Mouse (Mus musculus) c-Kit-positive CD71-positive TER-119-negative erythroid progenitor cells, embryonic 14.5 days (primary cell): ENCODE data around the gene Aox2.
"Not testable (repeated sequence)": the region's sequence is repeated elsewhere in the genome, so short reads cannot be mapped to it uniquely, and the experiment has no call there.

Source experiments
- DNase-seq: peaks from one replicate; pipeline ENCODE4 v3.0.0-alpha.2; 2013; ENCODE audit warnings: low read depth

Aox2 gene

GRCm38 (mm10) chr1:58348712-58349111 is 70.6 kb downstream of the Aox2 start:
- DNase-seq = no peak

- no peak for DNase-seq
Measured at GRCm38 (mm10) chr1:58353238-58353893, 75.2 kb downstream of the Aox2 start.

- DNase-seq = no peak
Measured at GRCm38 (mm10) chr1:58358958-58359901, 81.1 kb downstream of the Aox2 start.

GRCm38 (mm10) chr1:58362296-58362695 is 84.2 kb downstream of the Aox2 start:
- no peak for DNase-seq

GRCm38 (mm10) chr1:58364551-58364950 is 86.4 kb downstream of the Aox2 start:
- no peak for DNase-seq

GRCm38 (mm10) chr1:58365829-58366228 is 87.7 kb downstream of the Aox2 start:
- no peak for DNase-seq

GRCm38 (mm10) chr1:58366737-58367471 is 88.8 kb downstream of the Aox2 start:
- DNase-seq = no peak

GRCm38 (mm10) chr1:58369716-58370115 is 91.6 kb downstream of the Aox2 start:
- DNase-seq = no peak

GRCm38 (mm10) chr1:58374266-58374665 is 96.1 kb downstream of the Aox2 start:
- DNase-seq = not testable (repeated sequence)

GRCm38 (mm10) chr1:58375574-58376147 is 97.5 kb downstream of the Aox2 start:
- DNase-seq = no peak

- no peak for DNase-seq
Measured at GRCm38 (mm10) chr1:58382586-58383281, 104.6 kb downstream of the Aox2 start.

GRCm38 (mm10) chr1:58391421-58392267 is 113.5 kb downstream of the Aox2 start:
- DNase-seq = no peak

- DNase-seq = no peak
Measured at GRCm38 (mm10) chr1:58392268-58392651, 114.1 kb downstream of the Aox2 start.

- peak; percentile 76 for DNase-seq
Measured at GRCm38 (mm10) chr1:58392652-58393283, 114.6 kb downstream of the Aox2 start, which contains the start of gene Bzw1. Gene Bzw1 (plus strand): TSS chr1:58392898.

GRCm38 (mm10) chr1:58393284-58394195 is 115.4 kb downstream of the Aox2 start:
- peak; percentile 42 for DNase-seq

- DNase-seq = no peak
Measured at GRCm38 (mm10) chr1:58395341-58395740, 117.2 kb downstream of the Aox2 start.

GRCm38 (mm10) chr1:58396179-58396578 is 118.1 kb downstream of the Aox2 start:
- DNase-seq = no peak

- no peak for DNase-seq
Measured at GRCm38 (mm10) chr1:58397731-58398130, 119.6 kb downstream of the Aox2 start.

- no peak for DNase-seq
Measured at GRCm38 (mm10) chr1:58401396-58401795, 123.3 kb downstream of the Aox2 start.
